Mouse (Mus musculus) forebrain, embryonic 10.5 days (tissue): ENCODE measurements at regions not wholly inside any gene's neighbourhood (a gene's known extent, or its start where the extent isn't known, plus 50 kb on each side); places are given as distances from the start of the nearest gene placed in this dataset.
A peak's percentile ranks its signal among the peaks of the same experiment; 100 is the strongest.

Source experiments
- DNase-seq: peaks from one replicate; pipeline ENCODE4 v3.0.0-alpha.2; 2017; ENCODE audit warnings: low spot score; ENCODE audit errors: extremely low spot score
- H3K27ac ChIP-seq: fragments of 300-500 bp; sonication (generic); 2 replicates; pipeline ENCODE4 v1.5.1; 2016; ENCODE audit warnings: mild to moderate bottlenecking
- H3K27me3 ChIP-seq: fragments of 300-500 bp; sonication (generic); 2 replicates; pipeline ENCODE4 v1.6.1; 2016; ENCODE audit warnings: mild to moderate bottlenecking; ENCODE audit not compliant: poor library complexity, severe bottlenecking
- H3K36me3 ChIP-seq: fragments of 300-500 bp; sonication (generic); replicated peaks from 2 replicates; pipeline ENCODE4 v1.6.1; 2016; ENCODE audit warnings: mild to moderate bottlenecking, moderate library complexity
- H3K4me1 ChIP-seq: fragments of 300-500 bp; sonication (generic); 2 replicates; pipeline ENCODE4 v1.6.1; 2016
- H3K4me3 ChIP-seq: fragments of 300-500 bp; sonication (generic); 2 replicates; pipeline ENCODE4 v1.5.1; 2016; ENCODE audit warnings: mild to moderate bottlenecking, moderate library complexity
- H3K9me3 ChIP-seq: fragments of 300-500 bp; sonication (generic); 2 replicates; pipeline ENCODE4 v1.6.1; 2016; ENCODE audit warnings: mild to moderate bottlenecking, moderate library complexity
- WGBS: fragments of 180-500 bp; shearing (Covaris S2); methylation state at CpG from one replicate; pipeline ENCODE4 v1.1.7; 2016; 5-methylcytosine and 5-hydroxymethylcytosine counted together

DNA sequence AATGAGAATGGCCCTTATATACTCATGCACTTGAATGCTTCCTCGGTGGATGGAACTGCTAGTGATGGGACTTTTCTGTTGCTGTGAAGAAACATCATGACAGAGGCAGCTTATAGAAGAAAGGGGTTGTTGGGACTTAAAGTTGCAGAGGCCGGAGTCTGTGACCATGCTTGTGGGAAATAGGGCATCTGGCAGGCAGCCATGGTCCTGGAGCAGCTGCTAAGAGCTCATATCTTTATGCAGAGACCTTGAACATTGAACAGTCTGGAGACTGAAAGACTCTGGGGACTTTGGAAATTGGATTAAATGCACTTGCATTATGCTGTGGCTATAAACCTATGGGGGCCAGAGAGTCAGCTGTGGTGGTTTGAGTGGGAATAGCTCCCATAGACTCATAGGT, 138.1 kb upstream of the Lef1 start:
- no peak overlapping the region for H3K27ac ChIP-seq
- H3K9me3 ChIP-seq = no peaks in the 10 kb centered on the region
- H3K27me3 ChIP-seq = peaks cover 12% of the 10 kb centered on the region
- H3K36me3 ChIP-seq = no peaks in the 10 kb centered on the region
- DNase-seq = no peak
- 79% methylated on average over 2 of the region's 2 CpGs for WGBS
- no peak overlapping the region for H3K4me3 ChIP-seq
- peaks cover 8% of the 10 kb centered on the region; the same call in 1 of the 2 replicates for H3K4me1 ChIP-seq

DNA sequence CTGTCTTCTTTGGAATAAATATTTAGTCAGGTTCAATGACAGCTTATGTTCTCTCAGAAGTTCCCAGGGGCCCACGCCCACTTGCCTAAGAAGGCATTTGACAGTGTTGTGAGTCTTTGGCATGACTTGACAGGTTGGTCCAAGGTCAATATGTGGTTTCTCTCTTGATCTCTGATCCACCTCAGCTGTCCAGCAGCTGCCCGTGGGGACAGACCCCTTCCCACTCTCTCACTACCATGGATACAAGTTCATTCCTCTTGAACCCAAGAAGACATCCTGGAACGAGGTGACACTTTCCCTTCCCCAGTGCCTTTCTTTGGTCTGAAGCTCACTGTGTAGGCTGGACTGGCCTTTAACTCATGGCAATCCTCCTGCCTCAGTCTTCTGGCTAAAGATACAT, 145.0 kb upstream of the Lef1 start:
- Histone ChIP-seq H3K27me3 (peaks cover 6% of the 10 kb centered on the region), H3K4me3 (no peak overlapping the region), H3K27ac (0 out of 2 replicates have a peak overlapping the region, but pooled peaks have one; percentile 85), H3K36me3 (no peaks in the 10 kb centered on the region), H3K9me3 (no peaks in the 10 kb centered on the region), H3K4me1 (peaks cover 45% of the 10 kb centered on the region)
- 85% methylated on average over 3 of the region's 3 CpGs for WGBS
- DNase-seq = no peak

DNA sequence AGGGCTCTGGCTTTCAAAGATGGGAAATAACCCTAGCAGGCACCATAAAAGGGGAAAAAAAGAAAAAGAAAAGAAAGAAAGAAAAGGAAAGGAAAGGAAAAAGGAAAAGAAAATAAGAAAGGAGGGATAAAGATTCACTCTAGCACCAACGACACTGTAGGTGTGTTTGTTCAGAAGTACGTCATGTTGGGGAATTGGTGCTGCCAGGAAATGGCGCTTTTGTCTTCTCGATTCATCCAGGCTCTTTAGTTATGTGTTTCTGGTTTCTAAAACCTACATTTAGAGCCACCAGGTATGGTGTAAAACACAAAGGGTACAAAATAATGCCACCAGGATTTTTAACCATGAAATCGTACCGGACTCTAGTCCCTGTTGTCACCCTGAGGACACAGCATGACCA, 146.2 kb upstream of the Lef1 start:
- Histone ChIP-seq H3K9me3 (no peaks in the 10 kb centered on the region), H3K36me3 (no peaks in the 10 kb centered on the region), H3K4me1 (peaks cover 45% of the 10 kb centered on the region), H3K27me3 (peaks cover 11% of the 10 kb centered on the region), H3K27ac (peak overlapping the region; percentile 85), H3K4me3 (peak overlapping the region; percentile 42)
- 81% methylated on average over 6 of the region's 6 CpGs for WGBS
- no peak for DNase-seq

GRCm38 (mm10) chr3:130963625-130964024, 146.6 kb upstream of the Lef1 start:
- Histone ChIP-seq H3K4me3 (peak overlapping the region; percentile 42), H3K27ac (peak overlapping the region; percentile 85), H3K4me1 (peaks cover 46% of the 10 kb centered on the region), H3K27me3 (peaks cover 10% of the 10 kb centered on the region), H3K36me3 (no peaks in the 10 kb centered on the region), H3K9me3 (no peaks in the 10 kb centered on the region)
- 17% methylated on average over 11 of the region's 11 CpGs for WGBS
- peak; percentile 53 for DNase-seq

DNA sequence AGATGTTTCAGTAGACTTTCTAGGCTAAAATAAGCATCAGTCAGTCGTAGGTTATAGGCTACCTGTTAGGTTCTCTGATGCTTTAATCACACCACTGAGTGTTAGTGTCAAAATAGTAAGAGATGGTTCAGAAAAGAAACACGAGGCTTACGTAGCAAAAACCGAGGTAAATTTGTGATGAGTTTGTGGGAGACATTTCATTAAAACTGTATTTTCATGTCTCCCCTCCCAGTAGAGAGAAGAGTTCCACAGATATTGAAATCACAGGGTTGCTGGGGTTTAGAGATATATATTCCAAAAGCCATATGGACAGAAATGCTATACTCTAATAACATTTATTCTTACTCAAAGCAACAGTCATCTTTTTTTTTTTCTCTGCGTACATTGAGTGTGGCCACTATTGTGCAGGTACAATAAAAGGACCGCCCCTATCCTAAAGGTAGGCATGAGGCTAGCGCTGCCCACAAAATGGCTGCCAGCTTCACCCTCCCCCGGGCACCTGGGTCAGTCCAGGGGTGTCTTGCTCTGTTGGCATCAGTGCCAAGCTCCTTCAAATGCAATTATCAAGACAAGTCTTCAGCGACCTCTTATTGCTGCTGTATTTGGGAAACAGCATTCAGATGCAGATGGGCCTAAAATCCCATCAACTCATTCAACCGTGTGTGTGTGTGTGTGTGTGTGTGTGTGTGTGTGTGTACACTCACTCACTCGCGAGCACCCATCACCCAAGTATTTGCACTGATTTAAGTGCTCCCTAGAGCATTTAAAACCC, 147.4 kb upstream of the Lef1 start:
- DNase-seq = peak; percentile 72
- Histone ChIP-seq H3K4me1 (peaks cover 48% of the 10 kb centered on the region), H3K36me3 (no peaks in the 10 kb centered on the region), H3K27me3 (peaks cover 10% of the 10 kb centered on the region), H3K9me3 (no peaks in the 10 kb centered on the region), H3K27ac (peak overlapping the region; percentile 85), H3K4me3 (peak overlapping the region; percentile 42)
- WGBS = 28% methylated on average over 12 of the region's 12 CpGs

DNA sequence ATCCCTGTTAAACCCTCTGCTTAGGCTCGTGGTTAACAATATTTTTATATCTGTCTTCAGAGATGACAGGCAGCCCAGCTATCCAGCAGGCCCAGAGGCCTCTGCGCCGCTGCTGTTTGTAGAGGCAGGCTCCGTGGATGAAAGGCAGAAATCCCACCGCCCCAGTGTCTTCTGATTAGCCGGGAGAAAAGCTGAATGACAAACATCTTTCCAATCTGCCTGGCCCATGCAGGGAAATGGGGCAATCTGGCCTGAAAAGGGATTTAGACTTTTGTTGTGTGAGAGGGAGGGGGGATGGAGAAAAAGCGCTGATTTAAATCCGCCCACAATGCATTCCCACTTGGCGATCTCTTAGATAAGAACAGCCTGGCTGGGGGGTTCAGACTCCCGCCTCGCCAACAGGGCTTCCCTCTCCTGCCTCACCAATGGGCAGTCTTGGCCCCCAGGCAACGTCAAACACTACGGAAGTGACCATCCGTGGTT, 148.1 kb upstream of the Lef1 start:
- peak; percentile 76 for DNase-seq
- Histone ChIP-seq H3K27ac (peak overlapping the region; percentile 85), H3K27me3 (peaks cover 10% of the 10 kb centered on the region), H3K9me3 (no peaks in the 10 kb centered on the region), H3K4me3 (peak overlapping the region; percentile 42), H3K36me3 (no peaks in the 10 kb centered on the region), H3K4me1 (peaks cover 48% of the 10 kb centered on the region)
- WGBS = 3% methylated on average over 14 of the region's 14 CpGs

GRCm38 (mm10) chr3:130961704-130962103, 148.6 kb upstream of the Lef1 start:
- Histone ChIP-seq H3K9me3 (no peaks in the 10 kb centered on the region), H3K4me1 (peaks cover 48% of the 10 kb centered on the region), H3K27ac (peak overlapping the region; percentile 85), H3K36me3 (no peaks in the 10 kb centered on the region), H3K27me3 (peaks cover 10% of the 10 kb centered on the region), H3K4me3 (peak overlapping the region; percentile 42; the same call in 1 of the 2 replicates)
- 17% methylated on average over 6 of the region's 6 CpGs for WGBS
- DNase-seq = no peak

DNA sequence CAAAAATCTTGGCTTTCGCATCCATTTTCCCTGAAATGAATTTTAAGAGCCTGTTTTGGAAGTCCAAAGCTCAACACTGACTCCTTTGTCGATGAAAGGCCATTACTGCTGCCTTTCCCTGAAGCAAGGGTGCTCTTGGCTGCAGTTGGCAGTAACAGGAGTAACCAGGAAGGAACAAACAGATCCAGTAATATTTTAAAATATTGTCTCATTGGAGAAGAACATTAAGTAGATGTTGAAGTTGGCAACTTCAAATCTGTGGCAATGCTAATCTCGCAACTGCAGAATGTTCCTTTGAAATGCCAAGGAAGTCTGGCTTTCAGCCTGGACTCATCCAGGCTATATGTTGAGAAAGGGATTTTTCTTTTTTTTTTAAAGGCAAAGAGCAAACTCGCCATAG, 154.3 kb upstream of the Lef1 start:
- Histone ChIP-seq H3K4me1 (peaks cover 5% of the 10 kb centered on the region), H3K9me3 (peaks cover 8% of the 10 kb centered on the region; the same call in 1 of the 2 replicates), H3K27me3 (peaks cover 10% of the 10 kb centered on the region; the same call in 1 of the 2 replicates), H3K27ac (no peak overlapping the region), H3K4me3 (no peak overlapping the region), H3K36me3 (no peaks in the 10 kb centered on the region)
- no peak for DNase-seq
- WGBS = 86% methylated on average over 4 of the region's 4 CpGs

DNA sequence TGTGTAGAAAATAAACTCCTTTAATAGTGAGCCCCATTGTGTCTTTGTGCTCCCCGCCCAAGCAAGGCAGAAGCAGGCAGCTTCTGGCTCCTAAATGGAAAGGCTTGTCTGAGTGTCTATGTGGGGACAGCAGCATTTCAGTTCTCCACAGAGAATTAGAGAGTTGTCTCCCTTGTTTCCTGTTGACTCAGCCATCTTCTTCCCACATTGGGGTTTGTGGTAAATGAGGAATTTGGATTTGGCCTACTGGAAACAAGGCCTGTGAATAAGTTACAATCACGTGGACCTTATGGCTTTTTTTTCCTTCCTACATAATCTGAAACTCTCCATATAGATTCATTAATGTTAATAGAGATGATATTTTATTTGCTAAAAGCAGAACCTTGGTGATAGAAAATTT, 158.9 kb upstream of the Lef1 start:
- Histone ChIP-seq H3K4me3 (no peak overlapping the region), H3K27ac (no peak overlapping the region), H3K27me3 (0 out of 2 replicates have a peak, but pooled peaks cover 12% of the 10 kb centered on the region), H3K4me1 (peaks cover 8% of the 10 kb centered on the region), H3K36me3 (no peaks in the 10 kb centered on the region), H3K9me3 (peaks cover 8% of the 10 kb centered on the region; the same call in 1 of the 2 replicates)
- DNase-seq = no peak
- 71% methylated on average over 2 of the region's 2 CpGs for WGBS

DNA sequence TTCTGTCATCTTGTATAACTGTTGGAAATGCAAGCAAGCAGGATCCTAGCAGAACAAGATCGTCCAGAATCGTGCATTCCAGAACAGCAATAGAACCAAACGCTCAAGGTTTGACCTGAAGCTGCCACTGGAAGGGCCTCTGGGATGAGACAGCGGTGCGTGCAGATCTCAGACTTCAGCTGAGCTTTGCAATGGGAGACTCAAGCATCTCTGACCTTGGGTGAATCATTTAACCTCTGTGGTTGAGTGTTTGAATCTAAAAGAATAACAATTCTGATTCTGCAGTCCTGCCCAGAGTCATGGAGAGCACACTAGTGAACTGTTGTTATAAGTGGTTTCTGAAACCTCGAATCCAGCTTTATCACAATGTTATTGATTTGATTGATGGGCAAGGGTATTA, 159.4 kb upstream of the Lef1 start:
- WGBS = 88% methylated on average over 6 of the region's 6 CpGs
- no peak for DNase-seq
- Histone ChIP-seq H3K9me3 (peaks cover 8% of the 10 kb centered on the region; the same call in 1 of the 2 replicates), H3K27me3 (0 out of 2 replicates have a peak, but pooled peaks cover 12% of the 10 kb centered on the region), H3K4me3 (no peak overlapping the region), H3K4me1 (peaks cover 13% of the 10 kb centered on the region), H3K27ac (no peak overlapping the region), H3K36me3 (no peaks in the 10 kb centered on the region)

DNA sequence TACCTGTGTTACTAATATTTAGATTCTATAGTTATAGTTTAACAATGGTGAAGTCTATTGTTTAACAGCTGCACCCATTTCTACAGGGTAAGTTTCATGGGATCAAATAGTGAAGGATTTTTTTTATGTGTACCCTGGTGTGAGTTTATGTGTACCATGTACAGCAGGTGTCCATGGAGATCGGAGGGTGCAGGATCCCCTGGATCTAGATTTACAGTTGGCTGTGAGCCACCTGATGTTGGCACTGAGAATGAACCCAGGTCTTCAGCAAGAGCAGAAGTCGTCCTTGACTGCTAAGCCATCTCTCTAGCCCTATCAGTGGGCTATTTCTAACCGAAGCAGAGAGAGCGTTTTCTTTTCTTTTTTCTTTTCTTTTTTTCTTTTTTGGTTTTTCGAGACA, 162.4 kb upstream of the Lef1 start:
- no peak overlapping the region for H3K27ac ChIP-seq
- DNase-seq = no peak
- H3K36me3 ChIP-seq = no peaks in the 10 kb centered on the region
- H3K4me1 ChIP-seq = peaks cover 28% of the 10 kb centered on the region
- 91% methylated on average over 5 of the region's 5 CpGs for WGBS
- H3K4me3 ChIP-seq = no peak overlapping the region
- H3K9me3 ChIP-seq = no peaks in the 10 kb centered on the region
- 0 out of 2 replicates have a peak, but pooled peaks cover 16% of the 10 kb centered on the region for H3K27me3 ChIP-seq

- Histone ChIP-seq H3K4me1 (peaks cover 28% of the 10 kb centered on the region), H3K4me3 (no peak overlapping the region), H3K36me3 (no peaks in the 10 kb centered on the region), H3K27ac (peak overlapping the region; percentile 91; the same call in 1 of the 2 replicates), H3K9me3 (no peaks in the 10 kb centered on the region), H3K27me3 (0 out of 2 replicates have a peak, but pooled peaks cover 16% of the 10 kb centered on the region)
- WGBS = 93% methylated on average over 4 of the region's 4 CpGs
- no peak for DNase-seq
Observed at GRCm38 (mm10) chr3:130947277-130947606, 163.0 kb upstream of the Lef1 start.

DNA sequence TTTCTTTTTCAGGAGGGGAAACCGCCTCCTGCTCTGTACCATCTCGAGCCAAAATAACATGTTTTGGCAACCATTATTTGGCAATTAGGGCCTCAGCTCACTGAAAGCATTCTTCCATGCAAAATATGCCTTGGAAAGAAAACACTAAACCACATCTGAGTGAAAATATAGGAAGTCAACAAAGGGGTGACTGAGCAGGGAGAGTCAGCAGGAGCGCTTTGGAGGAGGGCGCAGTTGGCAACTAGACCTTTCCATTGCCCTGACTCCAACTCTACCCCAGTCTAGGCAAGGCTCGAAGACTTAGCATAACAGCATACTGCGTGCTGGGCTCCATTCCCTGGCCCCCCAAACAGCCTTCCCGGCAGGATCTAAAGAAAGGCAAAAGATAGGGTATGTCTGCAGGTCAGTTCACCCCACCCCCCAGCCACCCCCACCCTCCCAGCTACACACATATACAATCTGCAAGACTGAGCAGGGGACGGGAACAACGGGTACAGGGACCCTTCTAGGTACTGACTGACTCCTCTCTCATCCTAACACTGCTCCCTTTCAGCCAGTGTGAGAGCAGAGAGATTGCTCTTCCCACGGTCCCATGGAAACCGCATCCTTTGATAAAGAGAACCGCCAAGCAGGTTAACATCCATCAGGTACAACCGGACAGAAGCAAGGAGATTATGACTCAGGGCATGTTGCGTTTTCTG, 163.5 kb upstream of the Lef1 start:
- Histone ChIP-seq H3K4me1 (peaks cover 28% of the 10 kb centered on the region), H3K36me3 (no peaks in the 10 kb centered on the region), H3K27ac (peak overlapping the region; percentile 91), H3K27me3 (0 out of 2 replicates have a peak, but pooled peaks cover 16% of the 10 kb centered on the region), H3K4me3 (peak overlapping the region; percentile 49), H3K9me3 (no peaks in the 10 kb centered on the region)
- 68% methylated on average over 14 of the region's 14 CpGs for WGBS
- no peak for DNase-seq
